Mouse (Mus musculus) Patski (cell line): ENCODE measurements around the gene Pitpnm2. TPM values are rescaled to one million over a fixed set of nuclear protein-coding genes. Genes with fewer than 3 reads are reported as not detected.

Source experiments
- ATAC-seq: fragments of 100-300 bp; one replicate; pipeline ENCODE4 v1.8.0; 2021
- CTCF ChIA-PET: fragments of 350-600 bp; sonication (Branson Sonifier 250); formaldehyde crosslinking; loops from one replicate; lab custom pipeline; 2022; ENCODE audit warnings: inconsistent platforms; lab: Charles Lee
- POLR2A ChIA-PET: fragments of 350-600 bp; sonication (Branson Sonifier 250); formaldehyde crosslinking; loops from one replicate; lab custom pipeline; 2022; ENCODE audit warnings: antibody characterized with exemption, inconsistent platforms; lab: Charles Lee
- DNase-seq: peaks from one replicate; pipeline ENCODE4 v3.0.0-alpha.2; 2011; ENCODE audit warnings: low read depth, low spot score
- H3K27me3 ChIP-seq: fragments of 371-371 bp; one replicate; pipeline ENCODE4 v1.5.1; 2021
- CTCF ChIP-seq: fragments of 100-300 bp; IDR thresholded peaks from one replicate; pipeline ENCODE4 v1.5.1; 2021
- in situ Hi-C: fragments of 300-500 bp; cut with MboI; formaldehyde crosslinking; loops from 3 replicates; pipeline ENCODE4 v1.11.1; 2018; ENCODE audit warnings: low pct_unique_long_range_greater_than_20kb, mixed read lengths
- polyA plus RNA-seq: library from polyadenylated mRNA; unstranded; gene quantifications from one replicate; pipeline ENCODE4 v1.2.3, GENCODE M21; 2021

The Pitpnm2 gene
- polyA plus RNA-seq, 1 experiment from 2014 or later = 33.3 TPM

- H3K27me3 ChIP-seq = no peaks in the 10 kb centered on the region
- ChIA-PET CTCF (interaction anchor here (0.7 to 7.6 kb wide), 4 partner anchors 8 to 89 kb away, joined by 3 to 30 read pairs (median 6); no protein-coding TSS in a partner anchor), POLR2A (interaction anchor here (0.5 to 3.7 kb wide), 4 partner anchors 9 to 106 kb away, joined by 3 to 13 read pairs (median 3); no protein-coding TSS in a partner anchor)
- DNase-seq (no peak), ATAC-seq (no peak)
- TF ChIP-seq CTCF = no peak
- in situ Hi-C loops = no loop called here
Measured at GRCm38 (mm10) chr5:124251070-124251469, 1.5 kb upstream of the Pitpnm2 start.

DNA sequence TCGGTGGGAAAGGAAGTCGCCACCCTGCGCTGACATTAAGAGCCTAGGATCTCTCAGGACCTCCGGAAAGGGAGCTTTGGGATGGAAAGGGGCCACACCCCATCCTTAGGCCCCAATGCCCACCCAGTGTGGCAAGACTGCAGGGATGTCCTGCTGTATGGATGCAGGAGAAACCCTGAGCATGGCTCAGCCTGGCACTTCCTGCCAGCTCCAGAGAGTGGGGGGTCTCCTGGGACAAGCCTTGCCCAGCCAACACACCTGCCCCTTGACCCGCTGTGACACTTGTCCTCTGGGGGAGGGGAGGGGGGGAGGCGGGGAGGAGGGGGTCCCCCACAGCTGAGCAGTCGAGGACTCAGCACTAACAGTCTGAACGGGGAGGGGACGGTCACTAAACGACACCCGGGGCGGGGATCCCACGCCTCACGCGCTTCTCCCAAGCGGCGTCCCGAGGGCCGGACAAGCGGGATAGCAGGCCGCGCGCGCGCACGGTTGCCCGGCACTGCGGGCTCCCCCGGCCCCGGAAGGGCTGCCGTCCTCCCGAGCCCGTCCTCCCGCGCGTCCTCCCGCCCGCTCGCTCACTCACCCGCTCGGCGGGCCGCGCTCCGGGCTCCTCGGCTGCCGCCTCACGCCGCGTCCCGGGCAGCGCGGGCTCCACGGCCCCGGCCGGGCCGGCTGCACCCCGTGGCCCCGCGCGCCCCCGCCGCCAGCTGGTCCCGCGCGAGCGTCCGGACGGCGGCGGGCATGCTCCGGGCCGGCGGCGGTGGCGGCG is 531 bp downstream of the Pitpnm2 start:
- ChIA-PET CTCF (interaction anchor here (7.6 kb wide), 1 partner anchor 87 kb away, joined by 30 read pairs; no protein-coding TSS in a partner anchor), POLR2A (interaction anchor here (1.7 to 3.7 kb wide), 3 partner anchors 11 to 84 kb away, joined by 4 to 13 read pairs (median 6); no protein-coding TSS in a partner anchor)
- in situ Hi-C loops = no loop called here
- H3K27me3 ChIP-seq = no peaks in the 10 kb centered on the region
- DNase-seq (no peak), ATAC-seq (peak; percentile 38)
- TF ChIP-seq CTCF = no peak

- ATAC-seq = no peak
- TF ChIP-seq CTCF = no peak
- H3K27me3 ChIP-seq = no peaks in the 10 kb centered on the region
- ChIA-PET POLR2A (interaction anchor here (0.6 to 3.7 kb wide), 4 partner anchors 12 to 217 kb away, joined by 3 to 13 read pairs (median 5); no protein-coding TSS in a partner anchor), CTCF (interaction anchor here (7.6 kb wide), 1 partner anchor 86 kb away, joined by 30 read pairs; no protein-coding TSS in a partner anchor)
- no peak for DNase-seq
- in situ Hi-C loops = no loop called here
Measured at GRCm38 (mm10) chr5:124247986-124248626, 1.5 kb downstream of the Pitpnm2 start.

GRCm38 (mm10) chr5:124247296-124247695 is 2.3 kb downstream of the Pitpnm2 start:
- no peaks in the 10 kb centered on the region for H3K27me3 ChIP-seq
- CTCF ChIA-PET = interaction anchor here (1.2 kb wide), 1 partner anchor 11 kb away, joined by 3 read pairs; no protein-coding TSS in a partner anchor
- ATAC-seq (no peak), DNase-seq (no peak)
- no peak for TF ChIP-seq CTCF
- in situ Hi-C loops = no loop called here
- POLR2A ChIA-PET = interaction anchor here (0.6 kb wide), 1 partner anchor 76 kb away, joined by 5 read pairs; no protein-coding TSS in a partner anchor

- no peaks in the 10 kb centered on the region for H3K27me3 ChIP-seq
- POLR2A ChIA-PET = interaction anchor here (1.0 to 1.1 kb wide), 2 partner anchors 52 to 78 kb away, joined by 3 read pairs; no protein-coding TSS in a partner anchor
- CTCF ChIA-PET = no interaction called here
- ATAC-seq (no peak), DNase-seq (no peak)
- no peak for TF ChIP-seq CTCF
- in situ Hi-C loops = no loop called here
Measured at GRCm38 (mm10) chr5:124244885-124245284, 4.7 kb downstream of the Pitpnm2 start.

DNA sequence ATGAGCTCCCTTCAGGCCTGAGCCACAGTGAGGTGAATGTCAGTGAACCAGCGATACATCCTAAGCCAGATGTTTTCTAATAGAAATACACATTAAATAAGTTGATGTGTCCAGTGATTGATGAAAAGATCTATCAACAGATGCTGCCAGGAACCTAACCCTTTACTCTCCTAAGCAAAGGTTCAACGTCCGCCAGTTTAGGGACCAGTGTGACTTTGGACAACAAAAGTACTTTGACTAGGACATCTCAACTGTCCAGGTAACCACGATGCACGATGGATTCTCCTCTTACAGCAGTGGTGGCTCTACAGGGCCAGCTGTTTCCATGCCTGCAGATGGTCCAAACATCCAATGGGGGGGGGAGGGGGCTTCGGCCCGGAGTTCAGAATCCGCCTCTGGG is 5.1 kb downstream of the Pitpnm2 start:
- H3K27me3 ChIP-seq = no peaks in the 10 kb centered on the region
- CTCF ChIA-PET = no interaction called here
- no peak for TF ChIP-seq CTCF
- ATAC-seq = no peak
- in situ Hi-C loops = no loop called here
- POLR2A ChIA-PET = interaction anchor here (0.6 to 1.1 kb wide), 2 partner anchors 77 to 107 kb away, joined by 3 to 4 read pairs; no protein-coding TSS in a partner anchor
- DNase-seq = no peak

GRCm38 (mm10) chr5:124243236-124243901 is 6.2 kb downstream of the Pitpnm2 start:
- TF ChIP-seq CTCF = no peak

DNA sequence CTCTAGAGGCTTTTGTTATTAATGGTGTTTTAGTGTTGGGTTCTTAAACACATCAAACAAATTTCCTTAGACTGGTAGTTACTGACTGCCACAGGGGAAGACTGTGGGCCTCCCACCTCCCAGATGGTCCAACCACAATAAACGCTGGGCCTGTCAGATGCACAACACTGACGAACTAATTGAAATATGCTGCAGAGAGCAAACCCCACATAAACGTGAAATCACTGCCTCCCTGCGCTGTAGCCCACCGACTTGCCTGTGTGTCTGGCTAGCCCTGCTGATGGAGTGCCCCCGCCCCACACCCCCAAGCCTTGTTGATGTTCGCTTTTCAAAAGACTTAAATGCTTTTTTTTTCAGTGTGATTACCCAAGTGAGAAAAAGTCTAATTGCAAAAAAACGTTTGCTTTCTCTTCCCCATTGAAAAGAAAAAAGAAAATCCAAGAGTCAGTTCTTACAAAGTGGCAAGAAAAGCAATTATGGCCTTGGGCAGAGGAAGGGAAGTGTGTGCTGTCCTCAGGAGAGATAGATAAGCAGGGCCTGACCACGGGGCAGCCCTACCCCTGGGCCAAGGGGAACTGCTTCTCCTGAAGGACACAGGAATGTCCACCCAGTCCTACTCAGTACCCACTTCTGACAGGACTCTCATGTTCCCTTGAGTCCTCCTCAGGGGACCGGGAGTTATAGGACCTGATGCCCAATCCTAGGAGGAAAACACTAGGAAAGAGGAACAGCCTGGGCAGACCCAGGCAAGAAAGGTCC is 7.7 kb downstream of the Pitpnm2 start:
- TF ChIP-seq CTCF = no peak
- in situ Hi-C loops = no loop called here
- ATAC-seq (no peak), DNase-seq (no peak)
- ChIA-PET CTCF (interaction anchor here (0.9 to 1.8 kb wide), 5 partner anchors 12 to 79 kb away, joined by 3 to 5 read pairs (median 3); no protein-coding TSS in a partner anchor), POLR2A (interaction anchor here (1.1 kb wide), 1 partner anchor 76 kb away, joined by 3 read pairs; no protein-coding TSS in a partner anchor)
- H3K27me3 ChIP-seq = no peaks in the 10 kb centered on the region

More at GRCm38 (mm10) chr5:124243236-124243901, 6.2 kb downstream of the Pitpnm2 start:
- DNase-seq = no peak
- no peaks in the 10 kb centered on the region for H3K27me3 ChIP-seq
- in situ Hi-C loops = no loop called here
- POLR2A ChIA-PET = no interaction called here
- no peak for ATAC-seq
- CTCF ChIA-PET = interaction anchor here (1.8 kb wide), 1 partner anchor 10 kb away, joined by 4 read pairs; no protein-coding TSS in a partner anchor
